ENCODE assay signal across 8 mouse cellular contexts in the genomic region with DNA sequence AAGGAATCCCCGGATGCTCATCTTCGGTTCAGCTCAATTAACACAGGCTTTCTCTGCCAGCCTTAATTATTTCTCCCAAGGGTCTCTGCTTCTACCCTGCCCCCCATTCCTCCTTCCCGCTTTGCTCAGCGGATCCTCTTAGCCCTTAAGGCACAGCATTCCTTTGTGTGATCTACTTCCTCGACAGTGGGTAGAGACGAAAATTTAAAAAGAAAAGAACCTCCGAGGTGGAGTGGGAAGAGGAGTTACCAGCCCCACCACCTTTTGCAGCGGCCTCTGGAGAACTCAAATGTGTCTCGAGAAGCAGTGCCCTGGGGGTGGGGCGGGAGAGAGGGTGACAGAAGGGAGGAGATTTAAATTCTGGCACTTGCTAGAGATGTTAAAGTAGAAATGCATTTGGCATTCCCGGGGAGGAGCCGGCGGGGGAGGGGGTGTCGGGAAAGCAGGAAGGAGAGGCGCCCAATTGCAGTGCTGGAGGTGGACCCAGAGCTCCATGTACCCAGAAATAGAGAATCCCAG. TPM values are rescaled to one million over a fixed set of nuclear protein-coding genes. Genes with fewer than 3 reads are reported as not detected.
DNase-seq lines count a peak whose midpoint lies in the region; ATAC-seq and TF ChIP-seq lines count a peak whose summit lies in the region.

No protein-coding gene starts in this region.

- no peak for TF ChIP-seq POLR2A in heart, adult 2 months (IDR thresholded peaks at IDR 0.05; ENCODE audit: insufficient read depth, low read depth, low read length)

- H3K27me3 ChIP-seq in heart, adult 2 months (ENCODE audit: control insufficient read depth, insufficient read depth, low read length): no peaks in the 10 kb centered on the region
- H3K27me3 ChIP-seq in kidney, embryonic 15.5 days: peaks cover 22% of the 10 kb centered on the region; the same call in 1 of the 2 replicates
- peaks cover 19% of the 10 kb centered on the region for H3K27me3 ChIP-seq in limb, embryonic 13.5 days
- H3K27me3 ChIP-seq in midbrain, embryonic 15.5 days (replicated peaks): peaks cover 7% of the 10 kb centered on the region; the same call in 1 of the 2 replicates

- no peak for TF ChIP-seq CTCF in gastrocnemius, adult 2 months (IDR thresholded peaks at IDR 0.05)
- TF ChIP-seq CTCF in heart, adult 2 months (IDR thresholded peaks at IDR 0.05): no peak

- peak overlapping the region; percentile 74 for H3K4me2 ChIP-seq in kidney, embryonic 15.5 days
- peak overlapping the region; percentile 72 for H3K4me2 ChIP-seq in limb, embryonic 13.5 days (replicated peaks)
- H3K4me2 ChIP-seq in midbrain, embryonic 15.5 days: peak overlapping the region; percentile 67

- H3K4me1 ChIP-seq in heart, adult 2 months (ENCODE audit: control insufficient read depth, insufficient read depth, low read length): peaks cover 2% of the 10 kb centered on the region; the same call in 1 of the 2 replicates
- H3K4me1 ChIP-seq in kidney, embryonic 15.5 days: peaks cover 42% of the 10 kb centered on the region
- peaks cover 37% of the 10 kb centered on the region for H3K4me1 ChIP-seq in limb, embryonic 13.5 days
- peaks cover 34% of the 10 kb centered on the region for H3K4me1 ChIP-seq in midbrain, embryonic 15.5 days

- H3K27ac ChIP-seq in gastrocnemius, adult 2 months: peak overlapping the region; percentile 49
- H3K27ac ChIP-seq in heart, adult 2 months: no peak overlapping the region
- peak overlapping the region; percentile 84 for H3K27ac ChIP-seq in kidney, embryonic 15.5 days
- H3K27ac ChIP-seq in limb, embryonic 13.5 days: no peak overlapping the region; the same call in 1 of the 2 replicates
- H3K27ac ChIP-seq in midbrain, embryonic 15.5 days: peak overlapping the region; percentile 88

- intact Hi-C loops in gastrocnemius, adult 2 months (cut with DNase I): no loop called here
- intact Hi-C loops in heart, adult 2 months (cut with DNase I): no loop called here

- no peaks in the 10 kb centered on the region for H3K79me2 ChIP-seq in heart, adult 2 months (replicated peaks; ENCODE audit: control insufficient read depth, insufficient read depth, low read length)

- no peak for TF ChIP-seq EP300 in heart, adult 2 months (IDR thresholded peaks at IDR 0.05; ENCODE audit: insufficient read depth, low read depth, low read length)

- H3K9me3 ChIP-seq in kidney, embryonic 15.5 days (replicated peaks): no peaks in the 10 kb centered on the region
- H3K9me3 ChIP-seq in limb, embryonic 13.5 days: no peaks in the 10 kb centered on the region
- no peaks in the 10 kb centered on the region for H3K9me3 ChIP-seq in midbrain, embryonic 15.5 days

- H3K9ac ChIP-seq in heart, adult 2 months (ENCODE audit: low read depth, low read length): peak overlapping the region; percentile 6; the same call in 1 of the 2 replicates
- H3K9ac ChIP-seq in kidney, embryonic 15.5 days: peak overlapping the region; percentile 42
- H3K9ac ChIP-seq in limb, embryonic 13.5 days: peak overlapping the region; percentile 58
- H3K9ac ChIP-seq in midbrain, embryonic 15.5 days: peak overlapping the region; percentile 45

- 4% methylated on average over 15 of the region's 15 CpGs for WGBS in heart, adult 2 months
- WGBS in kidney, embryonic 15.5 days: under 1% methylated on average over 15 of the region's 15 CpGs
- under 1% methylated on average over 15 of the region's 15 CpGs for WGBS in limb, embryonic 13.5 days
- under 1% methylated on average over 15 of the region's 15 CpGs for WGBS in midbrain, embryonic 15.5 days

- DNase-seq in gastrocnemius, adult 2 months: peak; percentile 55
- DNase-seq in gastrocnemius, adult 18-20 months (ENCODE audit: low spot score): no peak
- peak; percentile 73 for DNase-seq in embryo, embryonic 10.5 days (ENCODE audit: low spot score)
- DNase-seq in heart, adult 2 months: peak; percentile 52 to 59

- peak overlapping the region; percentile 70 for H3K4me3 ChIP-seq in gastrocnemius, adult 2 months
- H3K4me3 ChIP-seq in heart, adult 2 months: peak overlapping the region; percentile 41
- H3K4me3 ChIP-seq in kidney, embryonic 15.5 days (replicated peaks): peak overlapping the region; percentile 44
- H3K4me3 ChIP-seq in limb, embryonic 13.5 days: peak overlapping the region; percentile 42
- H3K4me3 ChIP-seq in midbrain, embryonic 15.5 days: peak overlapping the region; percentile 37

- peak; percentile 54 for ATAC-seq in kidney, embryonic 15.5 days (replicated peaks; ENCODE audit: low FRiP score)
- ATAC-seq in limb, embryonic 13.5 days (ENCODE audit: low FRiP score, low read depth): peak; percentile 57; the same call in 1 of the 2 replicates
- ATAC-seq in midbrain, embryonic 15.5 days (replicated peaks): peak; percentile 68
- ATAC-seq in erythroblast, adult 5-6 weeks (replicated peaks; ENCODE audit: low FRiP score, poor library complexity, severe bottlenecking): no peak

- no peaks in the 10 kb centered on the region for H3K36me3 ChIP-seq in heart, adult 2 months (ENCODE audit: control insufficient read depth, insufficient read depth, low read length)
- H3K36me3 ChIP-seq in kidney, embryonic 15.5 days: no peaks in the 10 kb centered on the region
- no peaks in the 10 kb centered on the region for H3K36me3 ChIP-seq in limb, embryonic 13.5 days
- no peaks in the 10 kb centered on the region for H3K36me3 ChIP-seq in midbrain, embryonic 15.5 days (replicated peaks)

RNA-seq across cellular contexts. Expression of a gene that starts 27.4 kb away (rescaled TPM):
- 10 to 100 TPM; 10.3 to 10.4 TPM for total RNA-seq in gastrocnemius, adult 2 months (2021)
- 10 to 100 TPM; 10.4 to 11.5 TPM for total RNA-seq in gastrocnemius, adult 18-20 months (2021)
- 10 to 100 TPM; 16.0 to 16.6 TPM for total RNA-seq in heart, adult 2 months (2021)
- 19.7 and 20.3 TPM in 2 replicates for polyA plus RNA-seq in heart, adult 2 months (2012; rRNA removed)
- polyA plus RNA-seq in kidney, embryonic 15.5 days (2015; fragmentation: Nextera tagmentation; extraction: Ambion mirVana): 5.0 and 6.1 TPM in 2 replicates
- 2.9 and 4.1 TPM in 2 replicates for polyA plus RNA-seq in limb, embryonic 13.5 days (2015; fragmentation: Nextera tagmentation; extraction: Ambion mirVana)
- polyA plus RNA-seq in midbrain, embryonic 15.5 days (2015; fragmentation: Nextera tagmentation; extraction: Ambion mirVana): 2.4 and 2.5 TPM in 2 replicates
- total RNA-seq in erythroblast, adult 5-6 weeks (2015; ENCODE audit: low replicate concordance): 9.2 and 12.5 TPM in 2 replicates
- 10.5 and 12.0 TPM in 2 replicates for total RNA-seq in erythroblast, adult 5-6 weeks (2017; ENCODE audit: low replicate concordance)

RNA-seq across cellular contexts. Expression of a gene that starts 34.5 kb away (rescaled TPM):
- 10 to 100 TPM; 87.7 to 94.8 TPM for total RNA-seq in gastrocnemius, adult 2 months (2021)
- total RNA-seq in gastrocnemius, adult 18-20 months (2021): 10 to 100 TPM; 89.2 to 93.1 TPM
- 10 to 100 TPM; 62.7 to 63.6 TPM for total RNA-seq in heart, adult 2 months (2021)
- 57.0 and 72.2 TPM in 2 replicates for polyA plus RNA-seq in heart, adult 2 months (2012; rRNA removed)
- polyA plus RNA-seq in kidney, embryonic 15.5 days (2015; fragmentation: Nextera tagmentation; extraction: Ambion mirVana): 42.3 and 45.0 TPM in 2 replicates
- polyA plus RNA-seq in limb, embryonic 13.5 days (2015; fragmentation: Nextera tagmentation; extraction: Ambion mirVana): 35.5 and 36.8 TPM in 2 replicates
- polyA plus RNA-seq in midbrain, embryonic 15.5 days (2015; fragmentation: Nextera tagmentation; extraction: Ambion mirVana): 39.2 and 39.3 TPM in 2 replicates
- total RNA-seq in erythroblast, adult 5-6 weeks (2015; ENCODE audit: low replicate concordance): 29.2 and 29.7 TPM in 2 replicates
- total RNA-seq in erythroblast, adult 5-6 weeks (2017; ENCODE audit: low replicate concordance): 35.7 and 40.3 TPM in 2 replicates

Comparison
In these comparisons a context has a peak if more than half of its experiments do, and no peak if none do; other contexts are left out.
1. H3K27ac ChIP-seq: peak in gastrocnemius, adult 2 months (single experiment), kidney, embryonic 15.5 days (single experiment) and midbrain, embryonic 15.5 days (single experiment); none in heart, adult 2 months (single experiment) and limb, embryonic 13.5 days (single experiment).
2. H3K9ac ChIP-seq: peak in every context shown above with its lines; median percentile 58 in limb, embryonic 13.5 days; 45 in midbrain, embryonic 15.5 days; 42 in kidney, embryonic 15.5 days; 6 in heart, adult 2 months.
3. Peak in every context shown above with its lines, with median percentiles within 50 percentile points of each other: H3K4me3 ChIP-seq and H3K4me2 ChIP-seq.